In genomic region chr9:109095137-109095982, GRCm38 (mm10) we compare ENCODE assay signal across 8 mouse cellular contexts. TPM values are rescaled to one million over a fixed set of nuclear protein-coding genes. Genes with fewer than 3 reads are reported as not detected.
DNase-seq lines count a peak whose midpoint lies in the region; ATAC-seq and TF ChIP-seq lines count a peak whose summit lies in the region.

Gene Plxnb1 (plus strand): TSS chr9:109095389.

- peaks cover 6% of the 10 kb centered on the region for H3K36me3 ChIP-seq in spleen, adult 2 months (ENCODE audit: control insufficient read depth, insufficient read depth, low read length)
- H3K36me3 ChIP-seq in kidney, embryonic 14.5 days (ENCODE audit: control insufficient read depth, insufficient read depth, low read length) = peaks cover 19% of the 10 kb centered on the region
- peaks cover 22% of the 10 kb centered on the region for H3K36me3 ChIP-seq in midbrain, postnatal 0 days (ENCODE audit: insufficient read depth, low read length)
- H3K36me3 ChIP-seq in stomach, postnatal 0 days (ENCODE audit: control insufficient read depth, insufficient read depth, low read length) = no peaks in the 10 kb centered on the region

- peak; percentile 48 for ATAC-seq in kidney, embryonic 14.5 days (ENCODE audit: low FRiP score, low TSS enrichment)
- peak; percentile 59 for ATAC-seq in midbrain, postnatal 0 days (ENCODE audit: low FRiP score)
- peak; percentile 58 for ATAC-seq in stomach, postnatal 0 days (ENCODE audit: low FRiP score, low TSS enrichment)

- peaks cover 4% of the 10 kb centered on the region for H3K4me1 ChIP-seq in spleen, adult 2 months (ENCODE audit: control insufficient read depth, insufficient read depth, insufficient read length)
- peaks cover 59% of the 10 kb centered on the region for H3K4me1 ChIP-seq in kidney, embryonic 14.5 days (ENCODE audit: control insufficient read depth, insufficient read depth, low read length)
- peaks cover 26% of the 10 kb centered on the region for H3K4me1 ChIP-seq in midbrain, postnatal 0 days (ENCODE audit: insufficient read depth, low read length)
- peaks cover 20% of the 10 kb centered on the region for H3K4me1 ChIP-seq in stomach, postnatal 0 days (replicated peaks; ENCODE audit: control insufficient read depth, insufficient read depth)

- peak within 1 kb of the TSS; percentile 36 for H3K27ac ChIP-seq in spleen, adult 2 months (ENCODE audit: insufficient read depth, low read length)
- H3K27ac ChIP-seq in kidney, embryonic 14.5 days (ENCODE audit: low read depth, low read length) = peak within 1 kb of the TSS; percentile 99
- peak within 1 kb of the TSS; percentile 97 for H3K27ac ChIP-seq in midbrain, postnatal 0 days (ENCODE audit: low read depth, low read length)
- H3K27ac ChIP-seq in stomach, postnatal 0 days (replicated peaks) = peak within 1 kb of the TSS; percentile 96

- no peaks in the 10 kb centered on the region for H3K9me3 ChIP-seq in kidney, embryonic 14.5 days (ENCODE audit: control insufficient read depth, low read length)
- no peaks in the 10 kb centered on the region for H3K9me3 ChIP-seq in midbrain, postnatal 0 days (ENCODE audit: low read length)
- H3K9me3 ChIP-seq in stomach, postnatal 0 days (ENCODE audit: control insufficient read depth, low read length) = no peaks in the 10 kb centered on the region

- peak within 1 kb of the TSS; percentile 54 for H3K4me2 ChIP-seq in kidney, embryonic 14.5 days (replicated peaks; ENCODE audit: low read depth, low read length)
- H3K4me2 ChIP-seq in midbrain, postnatal 0 days (ENCODE audit: low read depth, low read length, poor library complexity, severe bottlenecking) = peak within 1 kb of the TSS; percentile 87
- H3K4me2 ChIP-seq in stomach, postnatal 0 days (replicated peaks; ENCODE audit: low read depth) = peak within 1 kb of the TSS; percentile 84

- no peak for TF ChIP-seq POLR2A in spleen, adult 2 months (IDR thresholded peaks at IDR 0.05; ENCODE audit: low read depth, low read length)

- H3K9ac ChIP-seq in kidney, embryonic 14.5 days (ENCODE audit: low read depth, low read length) = peak within 1 kb of the TSS; percentile 91
- peak within 1 kb of the TSS; percentile 88 for H3K9ac ChIP-seq in midbrain, postnatal 0 days (replicated peaks; ENCODE audit: low read length, poor library complexity, severe bottlenecking)
- H3K9ac ChIP-seq in stomach, postnatal 0 days (ENCODE audit: low read length) = peak within 1 kb of the TSS; percentile 85

- TF ChIP-seq CTCF in spleen, adult 2 months (IDR thresholded peaks at IDR 0.05; ENCODE audit: extremely low read depth, insufficient read depth, insufficient read length, insufficient replicate concordance) = no peak
- TF ChIP-seq CTCF in midbrain, postnatal 0 days (IDR thresholded peaks at IDR 0.05) = no peak
- TF ChIP-seq CTCF in stomach, postnatal 0 days (IDR thresholded peaks at IDR 0.05; ENCODE audit: low read depth) = no peak

- WGBS in spleen, adult 2 months = under 1% methylated on average over 98 of the region's 102 CpGs
- WGBS in kidney, embryonic 14.5 days = under 1% methylated on average over 84 of the region's 102 CpGs
- under 1% methylated on average over 73 of the region's 102 CpGs for WGBS in midbrain, postnatal 0 days
- under 1% methylated on average over 92 of the region's 102 CpGs for WGBS in stomach, postnatal 0 days

- H3K4me3 ChIP-seq in spleen, adult 2 months (ENCODE audit: extremely low read depth, insufficient read depth, insufficient read length) = peak within 1 kb of the TSS; percentile 64
- peak within 1 kb of the TSS; percentile 78 for H3K4me3 ChIP-seq in kidney, embryonic 14.5 days (ENCODE audit: low read length)
- H3K4me3 ChIP-seq in midbrain, postnatal 0 days (ENCODE audit: low read depth, low read length) = peak within 1 kb of the TSS; percentile 74
- H3K4me3 ChIP-seq in stomach, postnatal 0 days (ENCODE audit: low read depth, low read length) = peak within 1 kb of the TSS; percentile 69

- no peak for TF ChIP-seq EP300 in stomach, postnatal 0 days (optimal IDR thresholded peaks at IDR 0.05)

- H3K27me3 ChIP-seq in spleen, adult 2 months (ENCODE audit: control insufficient read depth, insufficient read depth, low read length) = peaks cover 4% of the 10 kb centered on the region
- H3K27me3 ChIP-seq in kidney, embryonic 14.5 days (ENCODE audit: control insufficient read depth, insufficient read depth, low read length) = no peaks in the 10 kb centered on the region
- H3K27me3 ChIP-seq in midbrain, postnatal 0 days (ENCODE audit: insufficient read depth, low read length) = no peaks in the 10 kb centered on the region
- no peaks in the 10 kb centered on the region for H3K27me3 ChIP-seq in stomach, postnatal 0 days (ENCODE audit: control insufficient read depth, insufficient read depth, low read length)

- peak; percentile 7 to 44 for DNase-seq in spleen, adult 2 months (ENCODE audit: low read depth in 1 of 2, low spot score in 2 of 2)
- DNase-seq in spleen, adult 12 weeks (ENCODE audit: low spot score) = no peak
- DNase-seq in embryo, embryonic 11.5 days (ENCODE audit: low read depth, low spot score) = peak; percentile 67
- DNase-seq in heart, adult 9 months (ENCODE audit: low spot score in 2 of 2) = peak; percentile 55 to 56
- DNase-seq in liver = peak; percentile 75
- peak; percentile 84 for DNase-seq in midbrain, postnatal 0 days (ENCODE audit: low spot score)
- peak; percentile 77 for DNase-seq in stomach, postnatal 0 days (ENCODE audit: low spot score)

RNA-seq across cellular contexts. Expression of gene Plxnb1, which starts in this region (rescaled TPM):
- polyA plus RNA-seq in spleen, adult 2 months (2012; rRNA removed) = 10.4 TPM in 2 replicates
- 10.5 and 17.0 TPM in 2 replicates for polyA plus RNA-seq in kidney, embryonic 14.5 days (2014; fragmentation: Nextera tagmentation; extraction: Ambion mirVana)
- total RNA-seq in midbrain, postnatal 0 days (2014; rRNA removed) = 64.8 and 73.2 TPM in 2 replicates
- 10.2 and 11.1 TPM in 2 replicates for polyA plus RNA-seq in midbrain, postnatal 0 days (2015; fragmentation: Nextera tagmentation; extraction: Ambion mirVana)
- polyA plus RNA-seq in stomach, postnatal 0 days (2015; fragmentation: Nextera tagmentation; extraction: Ambion mirVana) = 3.0 and 3.7 TPM in 2 replicates

Comparison
In these comparisons a context has a peak if more than half of its experiments do, and no peak if none do; other contexts are left out.
1. H3K27ac ChIP-seq: peak in every context shown above with its lines; median percentile 99 in kidney, embryonic 14.5 days; 97 in midbrain, postnatal 0 days; 96 in stomach, postnatal 0 days; 36 in spleen, adult 2 months.